Mouse (Mus musculus) gastrocnemius, postnatal 25 days (tissue): ENCODE results near the gene Mtx3. TPM values are rescaled to one million over a fixed set of nuclear protein-coding genes. Genes with fewer than 3 reads are reported as not detected.

ENCODE experiments used
- DNase-seq: peaks from one replicate; pipeline ENCODE4 v3.0.0; 2022
- long read RNA-seq, 2 experiments: library from polyadenylated mRNA; stranded (forward); transcript quantifications; one replicate each; pipeline ENCODE4 v2.0.0; 2021
- total RNA-seq, 2 experiments: library from RNA; stranded (reverse); gene quantifications; 1 replicate in 1 of 2; 2 replicates in 1 of 2; pipeline ENCODE4 v1.2.3; 2021

The Mtx3 gene
- 1 to 10 TPM; 3.2 to 4.4 TPM for total RNA-seq
- long read RNA-seq, experiment 1, partial matches to known transcripts: 0 of 1 reads
- long read RNA-seq, experiment 1, other reads (novel, unspliced or antisense): 1 of 1 reads
- long read RNA-seq, experiment 2, partial matches to known transcripts: 0 of 2 reads
- long read RNA-seq, experiment 2, other reads (novel, unspliced or antisense): 2 of 2 reads

DNA sequence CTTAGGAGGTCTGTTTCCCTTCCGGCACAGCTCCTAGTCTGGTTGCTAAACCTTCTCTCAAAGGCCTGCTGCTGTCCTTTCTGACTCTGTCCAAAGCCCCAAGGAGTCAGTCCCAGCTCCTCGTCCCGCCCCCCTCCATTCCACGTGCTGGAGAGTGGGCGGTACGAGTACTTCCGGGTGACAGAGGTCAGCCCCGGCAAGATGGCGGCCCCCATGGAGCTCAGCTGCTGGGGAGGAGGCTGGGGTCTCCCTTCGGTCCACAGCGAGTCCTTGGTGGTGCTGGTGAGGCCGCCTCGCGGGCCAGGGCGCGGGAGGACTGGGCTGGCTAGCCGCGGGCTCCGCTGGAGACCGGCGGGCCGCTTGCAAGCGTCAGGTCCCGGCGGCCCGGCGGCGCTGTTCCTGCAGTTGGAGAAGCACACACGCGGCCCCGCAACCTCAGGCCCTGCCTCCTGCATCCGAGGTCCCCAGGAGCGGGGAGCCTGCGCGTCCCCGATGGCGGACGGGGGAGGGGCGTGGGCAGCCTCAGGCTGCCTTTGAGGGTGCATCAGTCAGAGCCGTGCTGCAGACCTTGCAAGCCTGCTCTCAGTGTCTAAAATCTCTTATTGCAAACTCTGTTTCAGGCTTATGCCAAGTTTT, at the start of gene Mtx3:
Gene Mtx3, plus strand, starts transcription at position 175 of the 636 bp plus-strand sequence.
- DNase-seq: peak; percentile 78

- no peak for DNase-seq
These were observed 45.7 kb upstream of the Mtx3 start for GRCm38 (mm10) chr13:92798830-92799229.

DNA sequence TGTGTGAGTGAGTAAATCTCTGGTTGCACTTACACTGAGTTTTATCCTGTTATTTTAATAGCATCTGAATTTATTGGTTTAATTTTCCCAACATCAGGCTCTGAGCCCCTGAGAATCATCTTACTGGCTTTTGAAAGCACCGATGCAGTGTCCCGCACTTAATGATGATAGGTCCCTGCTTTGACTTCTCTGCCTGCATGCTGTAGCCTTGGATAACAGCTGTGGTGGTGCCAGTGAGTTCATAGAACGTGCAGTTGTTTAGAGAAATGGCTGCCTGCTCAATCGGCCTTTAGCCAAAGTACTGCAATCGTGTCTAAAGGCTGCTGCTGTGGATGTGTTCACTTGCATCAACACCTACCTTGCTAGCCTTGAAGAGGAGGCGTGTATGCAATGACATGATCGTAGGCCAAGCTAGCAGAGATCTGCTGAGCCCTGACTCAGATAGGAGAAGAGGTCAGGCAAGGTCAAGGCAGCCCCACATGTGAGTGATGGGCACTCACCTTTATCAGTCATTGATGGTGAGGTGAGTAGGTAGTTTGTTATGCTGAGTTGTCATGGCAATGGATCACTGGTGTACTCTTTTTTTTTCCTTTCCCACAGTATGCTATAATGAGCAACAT, 45.1 kb upstream of the Mtx3 start:
- DNase-seq: no peak

GRCm38 (mm10) chr13:92806785-92807184, 37.8 kb upstream of the Mtx3 start:
- no peak for DNase-seq

DNA sequence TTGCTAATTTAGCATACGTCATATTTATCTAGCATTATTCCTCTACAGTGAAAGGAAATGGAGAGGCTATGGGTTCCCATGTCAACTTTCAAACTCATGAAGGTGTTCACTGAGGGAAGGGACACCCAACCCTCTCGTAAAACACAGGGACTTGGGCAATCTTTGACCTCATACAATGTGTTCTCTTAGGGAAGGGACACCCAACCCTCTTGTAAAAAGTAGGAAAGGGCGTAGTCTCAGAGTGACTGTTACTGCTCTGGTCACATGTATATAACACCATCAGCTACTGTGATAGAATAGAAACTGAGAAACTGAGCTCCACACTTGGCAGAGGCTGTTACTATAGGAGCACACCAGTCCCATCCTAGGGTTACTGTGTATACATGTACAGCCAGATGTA, 36.7 kb upstream of the Mtx3 start:
- DNase-seq: no peak

DNA sequence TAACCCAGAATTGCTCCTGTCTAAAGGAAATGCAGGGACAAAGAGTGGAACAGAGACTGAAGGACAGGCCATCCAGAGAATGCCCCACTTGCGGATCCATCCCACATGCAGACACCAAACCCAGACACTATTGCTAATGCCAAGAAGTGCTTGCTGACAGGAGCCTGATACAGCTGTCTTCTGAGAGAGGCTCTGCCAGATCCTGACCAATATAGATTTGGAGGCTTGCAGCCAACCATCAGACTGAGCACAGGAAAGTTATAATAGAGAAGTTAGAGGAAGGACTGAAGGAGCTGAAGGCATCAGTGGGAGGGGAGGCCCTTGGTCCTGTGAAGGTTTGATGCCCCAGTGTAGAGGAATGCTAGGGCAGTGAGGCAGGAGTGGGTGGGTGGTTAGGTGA, 34.0 kb upstream of the Mtx3 start:
- DNase-seq: peak; percentile 24

DNA sequence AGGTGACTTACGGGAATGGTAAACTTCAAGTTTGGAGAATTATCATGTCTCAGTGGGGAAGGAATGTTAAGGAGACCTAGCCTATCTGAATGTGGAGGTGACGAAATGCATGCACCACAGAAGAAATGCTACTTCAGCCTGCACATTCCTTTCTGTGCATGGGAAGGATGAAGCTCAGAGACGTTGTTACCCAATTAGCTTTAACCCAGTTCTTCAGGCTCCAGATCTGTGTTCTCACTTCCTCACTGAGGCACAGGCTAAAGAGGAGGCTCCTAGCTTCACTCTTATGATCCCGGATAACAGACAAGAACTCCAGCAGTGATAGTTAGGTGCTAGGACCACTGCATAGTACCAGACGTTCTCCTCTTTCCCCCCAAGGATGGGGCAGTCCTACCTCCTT, 28.2 kb upstream of the Mtx3 start:
- DNase-seq: no peak

GRCm38 (mm10) chr13:92817357-92817756, 27.2 kb upstream of the Mtx3 start:
- DNase-seq: no peak

DNA sequence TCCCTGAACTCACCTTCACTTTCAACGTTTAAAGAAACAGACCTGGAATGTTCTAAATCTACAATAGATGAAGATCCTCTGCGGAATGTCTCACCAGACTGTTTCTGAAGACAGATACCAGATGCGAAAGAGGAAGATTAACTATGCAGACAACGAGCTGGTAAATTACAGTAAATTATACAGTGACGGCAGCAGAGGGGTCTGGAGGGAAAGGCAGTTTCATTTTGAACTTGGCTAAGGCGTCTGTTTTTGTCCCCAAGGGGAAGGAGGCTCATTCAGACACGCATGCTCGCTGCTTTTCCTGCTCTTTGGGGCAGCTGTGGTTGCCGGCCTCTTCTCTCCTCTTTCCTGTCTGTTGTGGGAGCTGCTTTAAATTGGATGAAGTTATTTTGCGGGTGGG, 15.7 kb upstream of the Mtx3 start:
- no peak for DNase-seq

DNA sequence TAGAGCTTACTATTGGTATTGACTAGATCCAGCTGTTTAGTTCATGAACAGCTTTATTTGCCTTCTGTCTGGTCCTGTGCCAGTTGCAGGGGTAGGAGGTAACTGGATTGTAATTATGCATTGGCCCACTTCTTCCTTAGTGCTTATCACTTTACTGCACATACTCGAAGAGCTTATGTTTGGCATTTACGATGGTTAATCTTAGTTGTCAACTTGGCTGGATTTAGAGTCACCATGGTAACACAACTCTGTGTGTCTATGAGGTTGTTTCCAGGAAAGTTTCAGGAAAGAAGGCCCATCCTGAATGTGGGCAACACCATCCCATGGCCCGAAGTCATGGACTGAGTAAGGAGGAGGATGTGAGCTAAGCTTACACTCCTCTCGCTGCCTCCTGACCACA, 11.4 kb upstream of the Mtx3 start:
- no peak for DNase-seq

DNA sequence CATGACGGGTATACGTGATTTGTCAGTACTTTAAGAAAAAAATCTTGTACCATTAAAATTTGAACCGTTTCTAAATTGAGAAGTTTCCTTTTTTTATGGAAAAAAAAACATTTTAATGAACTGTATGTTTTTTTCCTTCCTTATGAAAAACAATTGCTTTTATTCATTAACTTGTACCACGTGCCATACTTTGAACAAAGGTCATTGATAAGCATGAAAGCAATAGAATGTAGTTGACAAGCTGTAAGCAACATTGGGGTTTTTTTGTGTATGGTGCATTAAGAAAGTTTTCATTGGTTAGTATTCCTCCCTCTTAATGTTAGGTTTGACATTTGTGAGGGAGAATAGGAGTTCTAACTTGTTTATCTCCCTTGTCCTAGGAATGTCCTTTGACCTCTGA, 1.9 kb downstream of the Mtx3 start:
- no peak for DNase-seq

DNA sequence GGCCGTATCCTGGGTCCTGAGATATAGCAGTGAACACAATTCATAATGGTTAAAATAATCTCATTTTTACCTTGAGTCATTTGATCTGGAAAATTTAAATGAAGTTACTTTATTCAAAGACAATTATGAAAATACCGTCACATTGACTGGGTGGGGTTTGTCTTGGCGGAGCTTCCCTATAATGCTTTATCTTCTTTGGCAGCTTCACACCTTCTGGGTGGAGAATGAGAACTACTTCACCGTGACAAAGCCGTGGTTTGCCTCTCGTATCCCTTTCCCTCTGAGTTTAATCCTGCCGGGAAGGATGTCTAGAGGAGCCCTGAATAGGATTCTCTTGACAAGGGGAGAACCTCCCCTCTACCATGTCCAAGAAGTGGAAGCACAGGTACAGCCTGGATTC, 2.8 kb downstream of the Mtx3 start:
- no peak for DNase-seq

GRCm38 (mm10) chr13:92848002-92848401, 3.4 kb downstream of the Mtx3 start:
- DNase-seq: no peak

- no peak for DNase-seq
These were observed 11.3 kb downstream of the Mtx3 start for GRCm38 (mm10) chr13:92855901-92856300.

DNA sequence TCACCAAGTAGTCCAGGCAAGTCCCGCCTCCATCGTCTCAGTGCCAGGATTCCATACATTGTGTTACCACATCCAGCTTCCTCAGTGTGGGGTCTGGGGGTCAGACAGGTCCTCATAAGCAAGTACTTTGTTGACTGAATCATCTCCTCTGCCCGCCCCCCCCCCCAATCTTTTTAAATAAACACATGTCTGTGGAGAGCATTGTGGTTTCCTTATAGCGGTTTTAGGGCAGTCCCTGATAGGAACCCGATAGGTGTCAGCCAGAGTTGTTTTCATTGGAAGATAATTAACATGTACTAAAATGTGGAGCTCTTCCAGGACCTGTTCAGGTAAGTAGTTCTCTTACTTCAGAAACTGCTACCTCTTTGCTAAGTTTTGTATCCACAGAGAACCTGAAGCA, 14.2 kb downstream of the Mtx3 start:
- DNase-seq: no peak

- no peak for DNase-seq
These were observed 15.4 kb downstream of the Mtx3 start for GRCm38 (mm10) chr13:92859959-92860358.

DNA sequence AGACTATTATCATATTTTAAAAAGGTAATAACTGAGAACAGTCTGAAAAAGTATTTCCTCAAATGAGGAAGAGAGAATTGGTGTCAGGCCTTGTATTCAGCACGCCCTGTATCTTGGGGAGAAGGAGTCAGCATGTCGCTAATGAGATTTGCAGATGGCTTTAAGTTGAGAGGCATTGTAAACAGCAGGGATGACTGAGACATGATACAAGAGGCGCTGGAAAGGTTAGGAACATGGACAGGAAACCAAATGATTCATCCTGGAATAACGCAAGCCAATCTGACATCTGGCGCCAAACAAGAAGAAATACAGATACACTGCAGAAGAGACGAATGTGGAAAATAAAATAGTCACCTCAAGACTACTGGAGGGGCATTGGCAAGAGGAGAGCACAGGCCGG, 20.8 kb downstream of the Mtx3 start:
- peak; percentile 30 for DNase-seq

DNA sequence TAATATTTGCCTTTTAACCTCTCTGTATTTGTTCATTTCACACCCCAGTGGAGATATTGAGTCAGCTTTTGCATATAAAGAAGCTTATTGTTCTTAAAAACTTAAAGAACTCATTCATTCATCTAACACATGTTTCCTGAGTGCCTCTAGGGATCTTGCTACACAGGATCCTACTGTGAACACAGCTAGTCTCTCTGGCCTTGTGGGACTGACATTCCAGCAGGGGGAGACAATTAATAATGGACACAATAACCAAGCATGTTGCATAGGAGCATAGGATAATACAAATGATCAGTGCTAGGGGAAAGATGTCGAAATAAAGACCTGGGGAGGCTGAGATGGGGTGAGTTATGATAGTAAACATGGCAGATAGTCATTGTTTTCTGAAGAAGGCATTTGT, 22.1 kb downstream of the Mtx3 start:
- no peak for DNase-seq

GRCm38 (mm10) chr13:92879514-92879913, 35.0 kb downstream of the Mtx3 start:
- no peak for DNase-seq

DNA sequence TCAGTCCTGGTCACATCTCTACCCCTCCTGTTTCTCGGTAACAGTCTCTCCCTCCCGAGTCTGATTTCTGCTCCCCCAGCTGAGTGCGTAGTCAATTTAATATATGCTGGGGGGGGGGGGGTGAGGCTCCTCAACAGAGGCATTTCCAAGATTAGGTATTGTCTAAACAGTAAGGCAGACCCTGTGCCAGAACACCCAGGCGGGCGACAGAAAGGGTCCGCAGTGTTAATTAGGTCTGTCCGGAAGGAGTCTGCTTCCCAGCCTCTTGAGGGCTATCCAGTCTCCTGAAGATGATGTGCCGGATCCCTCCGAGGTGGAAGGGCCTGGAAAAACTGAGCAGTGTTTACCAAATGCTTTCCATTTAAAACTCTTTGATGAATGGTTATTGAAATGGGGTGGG, 35.4 kb downstream of the Mtx3 start:
- DNase-seq: no peak

GRCm38 (mm10) chr13:92880589-92880988, 36.0 kb downstream of the Mtx3 start:
- peak; percentile 41 for DNase-seq

DNA sequence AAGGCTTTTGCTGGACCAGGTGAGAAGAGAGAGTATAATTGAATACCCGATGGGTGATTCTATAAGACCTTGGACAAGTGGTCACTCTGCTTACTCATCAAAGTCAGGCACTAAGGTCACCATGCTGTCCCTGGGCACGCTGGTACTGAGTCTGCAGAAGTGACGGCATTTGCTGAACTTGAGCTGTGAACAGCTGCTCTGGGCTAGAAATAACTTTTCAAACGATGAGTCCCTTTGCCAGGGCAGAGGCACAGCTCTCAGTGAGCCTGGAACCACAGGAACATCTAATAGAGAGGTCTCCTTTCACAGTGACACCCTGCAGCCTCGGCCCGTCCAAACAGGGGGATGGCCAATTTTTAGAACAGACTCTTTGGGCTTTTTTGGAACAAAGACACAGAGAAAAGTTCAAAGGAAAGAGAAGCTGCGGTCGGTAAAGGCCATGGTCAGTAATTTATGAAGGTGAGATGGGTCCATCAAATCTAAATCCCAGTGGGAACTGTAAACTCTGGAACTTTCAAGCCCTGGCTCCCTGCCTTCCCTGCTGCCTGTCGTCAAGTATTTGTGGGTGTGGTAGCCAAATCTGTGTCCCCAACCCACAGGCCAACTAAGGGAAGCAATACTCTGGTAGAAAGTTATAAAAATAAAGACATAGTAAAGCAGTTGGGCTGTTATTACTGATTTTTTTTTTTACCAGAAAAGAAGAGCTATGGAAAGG, 37.9 kb downstream of the Mtx3 start:
- DNase-seq: peak; percentile 84

- DNase-seq: peak; percentile 26
These were observed 38.6 kb downstream of the Mtx3 start for GRCm38 (mm10) chr13:92882986-92883720.
